Mouse (Mus musculus): ENCODE results near the gene Olfr594. TPM values are rescaled to one million over a fixed set of nuclear protein-coding genes. Genes with fewer than 3 reads are reported as not detected.
"Not testable (repeated sequence)": the region's sequence is repeated elsewhere in the genome, so short reads cannot be mapped to it uniquely, and the experiment has no call there.

The Olfr594 gene
- total RNA-seq (2021): not detected
- long read RNA-seq, experiment 1: 0 reads
- long read RNA-seq, experiment 2: 0 reads

GRCm38 (mm10) chr7:103216696-103217095 is at the start of gene Olfr594:
TSS of gene Olfr594 (plus strand) at chr7:103216996.
- no peak for DNase-seq (ENCODE audit: low spot score in 2 of 2)

DNA sequence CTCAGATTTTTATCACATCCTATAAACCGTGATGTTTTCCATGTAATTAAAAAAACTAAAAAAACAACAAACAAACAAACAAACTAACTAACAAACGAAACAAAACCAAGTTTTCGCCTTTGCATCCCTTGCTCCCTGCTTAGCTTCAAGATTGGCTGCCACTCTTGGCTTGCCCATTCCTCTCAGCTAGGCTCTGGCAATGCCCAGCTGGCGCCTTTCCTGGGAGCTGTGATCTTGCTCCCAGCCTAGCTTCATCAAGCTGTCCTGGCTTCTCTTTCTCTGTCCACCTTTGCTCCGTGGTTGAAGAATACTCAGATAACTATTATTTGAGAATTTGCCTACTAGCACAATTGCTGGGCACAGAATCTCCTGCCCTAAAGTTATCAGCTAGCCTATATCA is 47.1 kb upstream of the Olfr594 start:
- no peak for DNase-seq (ENCODE audit: low spot score in 2 of 2)

GRCm38 (mm10) chr7:103178240-103178639 is 38.6 kb upstream of the Olfr594 start, which contains the start of gene Olfr591:
TSS of gene Olfr591 (minus strand) at chr7:103178340.
- no peak for DNase-seq (ENCODE audit: low spot score in 2 of 2)

GRCm38 (mm10) chr7:103184503-103184902 is 32.3 kb upstream of the Olfr594 start, which contains the start of gene Olfr592:
TSS of gene Olfr592 (plus strand) at chr7:103184803.
- DNase-seq (ENCODE audit: low spot score in 2 of 2): not testable (repeated sequence)

DNA sequence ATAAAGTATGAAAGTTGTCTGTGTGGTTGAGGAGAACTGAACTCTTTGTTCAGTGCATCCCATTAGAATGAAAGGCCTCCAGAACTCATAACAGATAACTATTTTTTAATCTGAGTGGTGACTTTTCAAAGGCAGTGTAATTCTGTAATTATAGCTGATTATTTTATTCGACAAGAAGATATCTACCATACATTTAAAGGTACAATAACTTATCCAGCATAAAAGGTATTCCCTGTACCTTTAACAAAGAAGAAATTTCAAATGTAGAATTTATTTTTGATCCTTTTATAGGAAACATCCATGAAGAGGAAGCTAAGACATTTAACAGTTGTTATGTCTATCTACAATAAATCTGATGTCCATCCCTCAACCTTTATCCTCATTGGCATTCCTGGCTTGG is 5.2 kb upstream of the Olfr594 start, which contains the start of gene Olfr593:
TSS of gene Olfr593 (plus strand) at position 301 of the 400 bp plus-strand sequence.
- no peak for DNase-seq (ENCODE audit: low spot score in 2 of 2)

- DNase-seq (ENCODE audit: low spot score in 2 of 2): not testable (repeated sequence)
Measured at GRCm38 (mm10) chr7:103212050-103212449, 4.7 kb upstream of the Olfr594 start.

DNA sequence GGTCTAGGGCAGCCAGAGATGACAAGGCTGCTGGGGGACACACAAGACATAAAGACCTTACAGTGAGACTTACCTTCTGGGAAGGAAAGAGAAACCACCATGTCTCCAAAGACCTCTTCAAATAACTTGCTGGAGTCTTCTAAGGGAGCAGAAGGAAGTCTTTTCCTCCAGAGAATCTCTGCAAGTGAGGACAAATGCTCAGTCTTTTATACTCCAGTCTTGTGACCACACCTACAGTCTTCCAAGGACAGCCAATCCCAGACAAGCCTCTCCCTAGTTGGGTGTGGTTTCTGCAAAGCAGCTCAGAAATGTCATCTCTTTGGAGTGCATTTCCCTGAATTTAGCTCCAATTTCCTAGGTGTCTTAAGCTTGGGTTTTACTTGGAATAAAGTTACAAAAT is 35.6 kb downstream of the Olfr594 start, which contains the start of gene Usp17ld:
TSS of gene Usp17ld (minus strand) at position 101 of the 400 bp plus-strand sequence.
- DNase-seq (ENCODE audit: low spot score in 2 of 2): not testable (repeated sequence)

Small RNA genes within 50 kb of the gene (microRNA-seq; reads per million reads assigned to microRNA genes)
- gene Gm23550 (0 reads per million in 2 experiments), gene Gm25171 (0 reads per million in 2 experiments)

Other genes starting within 250 kb of the Olfr594 start
- gene Olfr577, start 241.1 kb upstream of the Olfr594 start, total RNA-seq (2021): not detected
- not detected for gene Olfr578, start 227.7 kb upstream of the Olfr594 start, total RNA-seq (2021)
- not detected for gene Olfr582, start 179.0 kb upstream of the Olfr594 start, total RNA-seq (2021)
- not detected for gene Olfr583, start 165.7 kb upstream of the Olfr594 start, total RNA-seq (2021)
- not detected for gene Olfr584, start 135.1 kb upstream of the Olfr594 start, total RNA-seq (2021)
- not detected for gene Olfr585, start 119.3 kb upstream of the Olfr594 start, total RNA-seq (2021)
- not detected for gene Olfr586, start 91.4 kb upstream of the Olfr594 start, total RNA-seq (2021)
- gene Olfr588-ps1, start 76.1 kb upstream of the Olfr594 start, total RNA-seq (2021): not detected
- gene Olfr589, start 60.6 kb upstream of the Olfr594 start, total RNA-seq (2021): not detected
- not detected for gene Olfr591, start 38.7 kb upstream of the Olfr594 start, total RNA-seq (2021)
- gene Olfr592, start 32.2 kb upstream of the Olfr594 start, total RNA-seq (2021): not detected
- gene Olfr593, start 5.1 kb upstream of the Olfr594 start, total RNA-seq (2021): not detected
- gene Usp17ld, start 35.5 kb downstream of the Olfr594 start, total RNA-seq (2021): not detected
- not detected for gene Olfr596, start 88.7 kb downstream of the Olfr594 start, total RNA-seq (2021)
- not detected for gene Olfr597, start 99.3 kb downstream of the Olfr594 start, total RNA-seq (2021)
- not detected for gene Olfr598, start 106.6 kb downstream of the Olfr594 start, total RNA-seq (2021)
- not detected for gene Olfr599, start 118.9 kb downstream of the Olfr594 start, total RNA-seq (2021)
- gene Olfr600, start 132.7 kb downstream of the Olfr594 start, total RNA-seq (2021): not detected
- not detected for gene Olfr601, start 145.7 kb downstream of the Olfr594 start, total RNA-seq (2021)
- gene Olfr603, start 169.2 kb downstream of the Olfr594 start, total RNA-seq (2021): not detected
- gene Usp17lc, start 198.1 kb downstream of the Olfr594 start, total RNA-seq (2021): not detected
- gene Olfr605, start 228.4 kb downstream of the Olfr594 start, total RNA-seq (2021): not detected
- not detected for gene Olfr606, start 232.1 kb downstream of the Olfr594 start, total RNA-seq (2021)
- gene Olfr607, start 247.2 kb downstream of the Olfr594 start, total RNA-seq (2021): not detected

Data from layer of hippocampus, postnatal 14 days (tissue).